ENCODE assay signal across 22 mouse cellular contexts in genomic region chr19:58620661-58621060, GRCm38 (mm10). TPM values are rescaled to one million over a fixed set of nuclear protein-coding genes. Genes with fewer than 3 reads are reported as not detected.
"Had no signal": no experiment of that assay in that cellular context is flagged by ENCODE, and none has a peak within 500 bp of the region (broad histone marks: within the 10 kb centered on the region; RNA-seq: fewer than 3 reads in every experiment).

No protein-coding gene starts in this region.

- H3K9ac ChIP-seq: lung, embryonic 15.5 days; midbrain, embryonic 12.5 days; neural tube, embryonic 13.5 days; neural tube, embryonic 15.5 days had no signal

- H3K27me3 ChIP-seq: lung, embryonic 15.5 days; midbrain, embryonic 12.5 days; neural tube, embryonic 13.5 days; neural tube, embryonic 15.5 days had no signal

- H3K4me1 ChIP-seq: midbrain, embryonic 10.5 days; midbrain, embryonic 12.5 days; neural tube, embryonic 13.5 days; neural tube, embryonic 15.5 days had no signal

- H3K27ac ChIP-seq: lung, embryonic 15.5 days; midbrain, embryonic 10.5 days; midbrain, embryonic 12.5 days; neural tube, embryonic 13.5 days; neural tube, embryonic 15.5 days had no signal

- ATAC-seq: lung, postnatal 0 days; midbrain, embryonic 16.5 days had no signal

- DNase-seq: lung, adult 2 months; lung, postnatal 14 days; lung, postnatal 36 days; midbrain, embryonic 14.5 days; retina, postnatal 1 day; right cerebral cortex, adult 18-20 months; right cerebral cortex, postnatal 25 days; right cerebral cortex, postnatal 4 days; spleen, adult 18-20 months; thymus, adult 18-20 months; thymus, postnatal 14 days; thymus, postnatal 36 days had no signal

- H3K9me3 ChIP-seq: lung, embryonic 15.5 days; midbrain, embryonic 10.5 days; midbrain, embryonic 12.5 days; neural tube, embryonic 13.5 days; neural tube, embryonic 15.5 days had no signal

- H3K36me3 ChIP-seq: lung, embryonic 15.5 days; midbrain, embryonic 10.5 days; midbrain, embryonic 12.5 days; neural tube, embryonic 13.5 days; neural tube, embryonic 15.5 days had no signal

- H3K4me3 ChIP-seq: lung, embryonic 15.5 days; midbrain, embryonic 10.5 days; midbrain, embryonic 12.5 days; myocyte; neural tube, embryonic 13.5 days; neural tube, embryonic 15.5 days had no signal

- H3K4me2 ChIP-seq: lung, embryonic 15.5 days; midbrain, embryonic 12.5 days; neural tube, embryonic 13.5 days; neural tube, embryonic 15.5 days had no signal

RNA-seq across cellular contexts. Expression of gene Pnlip, which starts 31.6 kb away (rescaled TPM):
- total RNA-seq: megakaryocyte, adult 5-6 weeks; megakaryocyte-erythroid progenitor cell, adult 5-6 weeks had no signal
- polyA plus RNA-seq: lung, embryonic 15.5 days; lung, postnatal 0 days; midbrain, embryonic 10.5 days; midbrain, embryonic 12.5 days; midbrain, embryonic 14.5 days; myocyte had no signal
